Mouse (Mus musculus) G1E (cell line): ENCODE data around the gene Slc29a2.

Source experiments
- CTCF ChIP-seq: IDR thresholded peaks from 2 replicates; pipeline ENCODE4 v1.5.1; 2012; ENCODE audit warnings: low read depth, low read length, inconsistent platforms, mixed read lengths
- POLR2AphosphoS5 ChIP-seq: IDR thresholded peaks from 2 replicates; pipeline ENCODE4 v1.6.1; 2012; ENCODE audit warnings: low read depth, low read length, inconsistent platforms; ENCODE audit not compliant: insufficient replicate concordance
- TAL1 ChIP-seq: conservative IDR thresholded peaks from 2 replicates; pipeline ENCODE4 v1.6.1; 2012; ENCODE audit warnings: low read depth, low read length, inconsistent platforms, mixed read lengths

DNA sequence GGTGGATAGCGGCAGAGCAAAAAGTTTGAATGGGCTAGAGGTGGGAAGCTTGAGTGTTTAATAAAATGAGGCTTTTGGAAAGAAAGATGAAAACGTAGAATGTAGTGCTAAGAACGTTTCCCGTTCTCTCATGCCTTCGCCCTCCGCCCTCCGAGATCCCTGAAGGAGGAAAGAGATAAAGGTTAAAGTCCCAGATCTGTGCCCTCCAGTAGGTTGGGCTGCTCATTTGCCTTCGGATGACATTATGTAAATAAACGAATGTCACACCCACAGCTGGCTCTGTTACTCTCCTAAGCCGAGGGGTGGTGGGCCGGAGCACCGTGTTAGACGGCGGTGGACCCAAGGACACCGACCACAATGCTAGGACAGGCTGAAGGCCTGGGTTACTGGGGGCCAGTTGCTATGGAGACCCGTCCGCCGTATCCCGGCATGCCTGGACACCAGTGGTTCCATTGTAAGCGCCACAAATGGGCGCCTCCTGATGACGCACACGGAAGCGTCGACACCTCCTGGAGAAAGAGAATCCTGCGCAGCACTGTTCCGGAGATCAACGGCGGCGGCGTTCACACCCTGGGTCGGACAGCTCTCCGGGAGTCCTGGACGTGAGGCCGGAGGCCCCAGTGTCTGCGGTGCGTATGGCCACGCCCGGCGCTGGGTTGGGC lies 17.3 kb downstream of the Slc29a2 start, which contains the start of gene Brms1:
- no peak for TF ChIP-seq CTCF
- TF ChIP-seq TAL1 = no peak
- no peak for TF ChIP-seq POLR2AphosphoS5
